Mouse (Mus musculus) midbrain, embryonic 16.5 days (tissue): ENCODE results near the gene Cdk14. TPM values are rescaled to one million over a fixed set of nuclear protein-coding genes. Genes with fewer than 3 reads are reported as not detected.
A peak's percentile ranks its signal among the peaks of the same experiment; 100 is the strongest.

Experiments used
- ATAC-seq: fragments of 200-750 bp; cut with Nextera tagmentation; 2 replicates; pipeline ENCODE4 v1.8.0; 2017; ENCODE audit warnings: moderate TSS enrichment
- H3K27ac ChIP-seq: fragments of 300-500 bp; sonication (generic); 2 replicates; pipeline ENCODE4 v1.5.1; 2014; ENCODE audit warnings: mild to moderate bottlenecking, low read length, mixed read lengths
- H3K27me3 ChIP-seq: fragments of 300-500 bp; sonication (generic); 2 replicates; pipeline ENCODE4 v1.6.1; 2014; ENCODE audit warnings: low read depth, low read length, mixed read lengths; ENCODE audit not compliant: control insufficient read depth, insufficient read depth
- H3K36me3 ChIP-seq: fragments of 300-500 bp; sonication (generic); 2 replicates; pipeline ENCODE4 v1.6.1; 2014; ENCODE audit warnings: mild to moderate bottlenecking, low read length, moderate library complexity, mixed read lengths; ENCODE audit not compliant: control insufficient read depth, insufficient read depth
- H3K4me1 ChIP-seq: fragments of 300-500 bp; sonication (generic); 2 replicates; pipeline ENCODE4 v1.6.1; 2014; ENCODE audit warnings: mild to moderate bottlenecking, low read length, mixed read lengths; ENCODE audit not compliant: control insufficient read depth, insufficient read depth
- H3K4me2 ChIP-seq: fragments of 300-500 bp; sonication (generic); 2 replicates; pipeline ENCODE4 v1.6.1; 2014; ENCODE audit warnings: mild to moderate bottlenecking, low read length, mixed read lengths
- H3K4me3 ChIP-seq: fragments of 300-500 bp; sonication (generic); 2 replicates; pipeline ENCODE4 v1.5.1; 2014; ENCODE audit warnings: low read depth, mild to moderate bottlenecking, low read length, moderate library complexity, mixed read lengths
- H3K9ac ChIP-seq: fragments of 300-500 bp; sonication (generic); 2 replicates; pipeline ENCODE4 v1.6.1; 2014; ENCODE audit warnings: low read depth, low read length, mixed read lengths
- H3K9me3 ChIP-seq: fragments of 300-500 bp; sonication (generic); replicated peaks from 2 replicates; pipeline ENCODE4 v1.6.1; 2014; ENCODE audit warnings: mild to moderate bottlenecking, low read length, mixed read lengths; ENCODE audit not compliant: control insufficient read depth, poor library complexity, severe bottlenecking
- WGBS: fragments of 180-500 bp; shearing (Covaris S2); extraction: QIAGEN DNeasy Blood & Tissue Kit; methylation state at CpG from one replicate; pipeline ENCODE4 v1.1.7; 2014; 5-methylcytosine and 5-hydroxymethylcytosine counted together
- polyA plus RNA-seq: library from polyadenylated mRNA; unstranded; fragments of >200 nt; fragmentation: Nextera tagmentation; extraction: Ambion mirVana; gene quantifications from 2 replicates; pipeline ENCODE4 v1.2.1, GENCODE M21; 2015

Cdk14 gene
- polyA plus RNA-seq, 1 experiment from 2014 or later = 44.6 TPM

GRCm38 (mm10) chr5:4893852-4894207, 526.3 kb downstream of the Cdk14 start:
- H3K27me3 ChIP-seq = no peaks in the 10 kb centered on the region
- H3K9me3 ChIP-seq = no peaks in the 10 kb centered on the region
- no peak overlapping the region for H3K9ac ChIP-seq
- no peaks in the 10 kb centered on the region for H3K36me3 ChIP-seq
- H3K4me2 ChIP-seq = no peak overlapping the region
- WGBS = 64% methylated on average over 5 of the region's 5 CpGs
- H3K27ac ChIP-seq = peak overlapping the region; percentile 83
- H3K4me1 ChIP-seq = peaks cover 27% of the 10 kb centered on the region
- H3K4me3 ChIP-seq = no peak overlapping the region
- ATAC-seq = peak; percentile 15; the same call in 1 of the 2 replicates

GRCm38 (mm10) chr5:4893206-4893851, 526.8 kb downstream of the Cdk14 start:
- H3K9ac ChIP-seq = no peak overlapping the region
- H3K9me3 ChIP-seq = no peaks in the 10 kb centered on the region
- WGBS = 50% methylated on average over 5 of the region's 5 CpGs
- H3K27ac ChIP-seq = peak overlapping the region; percentile 83
- ATAC-seq = peak; percentile 37; the same call in 1 of the 2 replicates
- H3K36me3 ChIP-seq = no peaks in the 10 kb centered on the region
- no peak overlapping the region for H3K4me3 ChIP-seq
- H3K27me3 ChIP-seq = no peaks in the 10 kb centered on the region
- H3K4me2 ChIP-seq = no peak overlapping the region
- H3K4me1 ChIP-seq = peaks cover 27% of the 10 kb centered on the region

- no peak overlapping the region for H3K9ac ChIP-seq
- peak; percentile 37; the same call in 1 of the 2 replicates for ATAC-seq
- H3K27ac ChIP-seq = peak overlapping the region; percentile 83
- peaks cover 27% of the 10 kb centered on the region for H3K4me1 ChIP-seq
- H3K4me3 ChIP-seq = no peak overlapping the region
- H3K27me3 ChIP-seq = no peaks in the 10 kb centered on the region
- H3K9me3 ChIP-seq = no peaks in the 10 kb centered on the region
- 57% methylated on average over 4 of the region's 4 CpGs for WGBS
- no peaks in the 10 kb centered on the region for H3K36me3 ChIP-seq
- H3K4me2 ChIP-seq = 0 out of 2 replicates have a peak overlapping the region, but pooled peaks have one; percentile 2
These were observed 527.4 kb downstream of the Cdk14 start for GRCm38 (mm10) chr5:4892734-4893133.

DNA sequence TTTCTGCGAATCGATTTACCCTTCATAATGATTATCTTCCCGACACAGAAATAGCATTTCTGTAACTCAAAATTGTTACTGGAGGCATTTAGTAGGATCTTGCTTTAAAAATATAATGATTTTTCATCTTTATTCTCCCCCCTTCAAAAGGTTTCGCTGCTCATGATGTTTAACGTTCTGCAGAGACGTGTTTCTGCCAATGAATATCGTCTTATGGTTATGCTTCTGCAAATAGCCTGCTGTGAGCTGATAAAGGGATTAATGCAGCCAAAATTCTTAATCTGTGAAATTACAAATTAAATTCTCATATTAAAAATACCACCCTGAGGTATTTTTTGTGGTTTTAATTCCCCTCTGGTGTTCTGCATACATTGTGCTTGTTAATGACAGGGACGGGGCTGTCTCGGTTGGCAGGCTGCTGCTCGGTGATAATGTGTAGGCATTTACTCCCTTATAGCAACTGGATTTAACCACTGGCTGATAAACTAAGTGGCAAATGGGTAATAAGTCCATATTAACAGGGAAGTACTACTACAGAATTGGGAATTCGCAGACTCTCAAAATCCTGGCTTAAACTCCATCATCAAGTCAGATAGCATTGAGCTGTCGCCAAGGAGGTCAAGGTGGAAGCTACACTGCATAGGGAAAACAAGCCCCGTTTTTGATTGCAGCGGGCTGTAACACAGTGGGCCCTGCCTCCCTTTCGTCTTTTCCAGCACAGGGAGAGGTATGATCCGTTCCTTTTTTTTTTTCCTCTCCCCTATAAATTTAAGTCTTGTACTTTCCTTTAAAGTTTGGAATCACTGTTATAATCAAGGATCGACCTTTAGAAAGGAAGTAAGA, 528.0 kb downstream of the Cdk14 start:
- peaks cover 27% of the 10 kb centered on the region for H3K4me1 ChIP-seq
- H3K9ac ChIP-seq = no peak overlapping the region
- H3K36me3 ChIP-seq = no peaks in the 10 kb centered on the region
- no peak overlapping the region for H3K4me3 ChIP-seq
- no peaks in the 10 kb centered on the region for H3K27me3 ChIP-seq
- ATAC-seq = peak; percentile 81
- H3K4me2 ChIP-seq = 0 out of 2 replicates have a peak overlapping the region, but pooled peaks have one; percentile 13
- 46% methylated on average over 17 of the region's 17 CpGs for whole genome bisulfite sequencing
- peak overlapping the region; percentile 83 for H3K27ac ChIP-seq
- H3K9me3 ChIP-seq = no peaks in the 10 kb centered on the region

GRCm38 (mm10) chr5:4887069-4887468, 533.0 kb downstream of the Cdk14 start:
- Histone ChIP-seq H3K36me3 (no peaks in the 10 kb centered on the region), H3K4me2 (no peak overlapping the region), H3K4me3 (no peak overlapping the region), H3K9me3 (no peaks in the 10 kb centered on the region), H3K27me3 (no peaks in the 10 kb centered on the region), H3K9ac (no peak overlapping the region), H3K4me1 (peaks cover 6% of the 10 kb centered on the region), H3K27ac (no peak overlapping the region)
- ATAC-seq = no peak
- WGBS = 80% methylated on average over 4 of the region's 4 CpGs

GRCm38 (mm10) chr5:4882841-4883240, 537.3 kb downstream of the Cdk14 start:
- H3K9me3 ChIP-seq = no peaks in the 10 kb centered on the region
- 98% methylated on average over 1 of the region's 1 CpGs for WGBS
- H3K4me1 ChIP-seq = peaks cover 8% of the 10 kb centered on the region
- H3K4me2 ChIP-seq = no peak overlapping the region
- no peak overlapping the region for H3K4me3 ChIP-seq
- no peaks in the 10 kb centered on the region for H3K27me3 ChIP-seq
- no peaks in the 10 kb centered on the region for H3K36me3 ChIP-seq
- H3K27ac ChIP-seq = no peak overlapping the region
- no peak overlapping the region for H3K9ac ChIP-seq
- no peak for ATAC-seq

GRCm38 (mm10) chr5:4880331-4880730, 539.8 kb downstream of the Cdk14 start:
- 54% methylated on average over 4 of the region's 4 CpGs for WGBS
- H3K9ac ChIP-seq = no peak overlapping the region
- no peak overlapping the region for H3K4me2 ChIP-seq
- H3K4me1 ChIP-seq = peaks cover 26% of the 10 kb centered on the region
- H3K9me3 ChIP-seq = no peaks in the 10 kb centered on the region
- no peaks in the 10 kb centered on the region for H3K36me3 ChIP-seq
- H3K27ac ChIP-seq = no peak overlapping the region
- H3K27me3 ChIP-seq = no peaks in the 10 kb centered on the region
- no peak overlapping the region for H3K4me3 ChIP-seq
- ATAC-seq = no peak

GRCm38 (mm10) chr5:4878934-4879333, 541.2 kb downstream of the Cdk14 start:
- no peak for ATAC-seq
- H3K9ac ChIP-seq = no peak overlapping the region
- H3K9me3 ChIP-seq = no peaks in the 10 kb centered on the region
- 22% methylated on average over 3 of the region's 3 CpGs for WGBS
- H3K4me3 ChIP-seq = no peak overlapping the region
- peaks cover 26% of the 10 kb centered on the region for H3K4me1 ChIP-seq
- no peaks in the 10 kb centered on the region for H3K27me3 ChIP-seq
- H3K27ac ChIP-seq = peak overlapping the region; percentile 74
- no peak overlapping the region for H3K4me2 ChIP-seq
- no peaks in the 10 kb centered on the region for H3K36me3 ChIP-seq

DNA sequence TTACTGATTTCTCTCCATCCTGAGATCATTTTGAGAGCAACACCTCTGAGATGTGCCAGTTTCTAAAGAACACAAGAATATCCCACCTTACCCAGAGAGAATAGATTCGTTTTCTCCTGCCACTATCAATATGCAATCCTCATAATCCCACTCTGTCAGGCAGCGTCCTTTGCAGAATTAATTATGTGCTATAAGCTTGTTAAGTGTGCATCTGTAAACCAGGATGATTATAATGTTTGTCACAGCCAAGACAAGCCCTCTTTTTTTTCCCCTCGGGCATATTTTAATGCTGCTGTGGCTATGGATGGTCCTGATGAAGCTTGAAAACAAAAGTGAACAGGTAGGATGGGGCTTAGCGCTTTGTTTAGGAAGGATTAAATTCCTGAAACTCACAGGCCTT, 542.5 kb downstream of the Cdk14 start:
- H3K9me3 ChIP-seq = no peaks in the 10 kb centered on the region
- H3K27me3 ChIP-seq = no peaks in the 10 kb centered on the region
- peak overlapping the region; percentile 83 for H3K27ac ChIP-seq
- peak; percentile 68 for ATAC-seq
- H3K9ac ChIP-seq = peak overlapping the region; percentile 48; the same call in 1 of the 2 replicates
- peaks cover 26% of the 10 kb centered on the region for H3K4me1 ChIP-seq
- peak overlapping the region; percentile 5 for H3K4me2 ChIP-seq
- no peak overlapping the region for H3K4me3 ChIP-seq
- H3K36me3 ChIP-seq = no peaks in the 10 kb centered on the region
- WGBS = 15% methylated on average over 4 of the region's 4 CpGs
